Mouse (Mus musculus) embryonic fibroblast, embryonic 13.5 days (primary cell): Measurements from ENCODE around the gene E130309D02Rik.

Experiments
- CTCF ChIP-seq: IDR thresholded peaks from 2 replicates; pipeline ENCODE4 v1.5.1; 2011; ENCODE audit warnings: mild to moderate bottlenecking, control low read depth, low read length, moderate library complexity, borderline replicate concordance; ENCODE audit not compliant: insufficient read depth
- POLR2A ChIP-seq: IDR thresholded peaks from 2 replicates; pipeline ENCODE4 v1.6.1; 2011; ENCODE audit warnings: low read depth, mild to moderate bottlenecking, control low read depth, low read length, moderate library complexity

DNA sequence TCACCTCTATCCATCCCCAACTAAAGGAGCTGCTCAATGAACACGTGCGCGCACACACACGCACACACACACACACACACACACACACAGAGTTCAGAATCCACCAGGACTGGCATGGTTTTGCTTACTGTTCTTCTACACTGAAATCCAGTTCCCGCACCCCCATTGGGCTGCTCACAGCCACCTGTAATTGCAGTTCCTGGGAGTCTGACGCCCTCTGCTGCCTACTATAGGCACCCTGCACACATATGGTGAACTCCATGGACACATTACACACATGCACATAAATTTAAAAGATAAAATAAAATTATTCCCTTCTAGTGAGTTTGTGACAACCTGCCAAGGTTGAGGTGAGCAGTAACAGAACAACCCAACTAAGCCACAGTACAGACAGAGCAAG lies 30.4 kb downstream of the E130309D02Rik start:
- TF ChIP-seq CTCF (peak; percentile 30; the same call in 1 of the 2 replicates), POLR2A (no peak)
